Comparison of ENCODE assay signal across 8 mouse cellular contexts in genomic region chr17:59012421-59013090, GRCm38 (mm10). TPM values are rescaled to one million over a fixed set of nuclear protein-coding genes. Genes with fewer than 3 reads are reported as not detected.
A peak's percentile ranks its signal among the peaks of the same experiment; 100 is the strongest.
DNase-seq lines count a peak whose midpoint lies in the region; ATAC-seq and TF ChIP-seq lines count a peak whose summit lies in the region.

No protein-coding gene starts in this region.

- no peaks in the 10 kb centered on the region for H3K27me3 ChIP-seq in C2C12 (ENCODE audit: control insufficient read depth, insufficient read depth, insufficient read length)
- H3K27me3 ChIP-seq in embryonic facial prominence, embryonic 11.5 days (ENCODE audit: control insufficient read depth, insufficient read depth, low read length) = no peaks in the 10 kb centered on the region
- H3K27me3 ChIP-seq in hindbrain, embryonic 15.5 days = no peaks in the 10 kb centered on the region
- H3K27me3 ChIP-seq in liver, embryonic 16.5 days (ENCODE audit: control insufficient read depth, insufficient read depth, low read depth, low read length) = no peaks in the 10 kb centered on the region
- no peaks in the 10 kb centered on the region for H3K27me3 ChIP-seq in stomach, embryonic 16.5 days (ENCODE audit: control insufficient read depth, insufficient read depth, low read length)

- no peak for TF ChIP-seq CTCF in C2C12 (IDR thresholded peaks at IDR 0.05; ENCODE audit: control insufficient read depth, insufficient read depth, insufficient read length)

- no peaks in the 10 kb centered on the region for H3K36me3 ChIP-seq in C2C12 (ENCODE audit: control insufficient read depth, insufficient read depth)
- H3K36me3 ChIP-seq in embryonic facial prominence, embryonic 11.5 days (replicated peaks; ENCODE audit: control insufficient read depth, insufficient read depth, low read depth, low read length) = no peaks in the 10 kb centered on the region
- H3K36me3 ChIP-seq in hindbrain, embryonic 15.5 days = no peaks in the 10 kb centered on the region
- no peaks in the 10 kb centered on the region for H3K36me3 ChIP-seq in liver, embryonic 16.5 days (ENCODE audit: control insufficient read depth, insufficient read depth)
- no peaks in the 10 kb centered on the region for H3K36me3 ChIP-seq in stomach, embryonic 16.5 days (ENCODE audit: control insufficient read depth, insufficient read depth, low read length)

- WGBS in embryonic facial prominence, embryonic 11.5 days = 13% methylated on average over 15 of the region's 15 CpGs
- 8% methylated on average over 15 of the region's 15 CpGs for WGBS in hindbrain, embryonic 15.5 days
- 4% methylated on average over 15 of the region's 15 CpGs for WGBS in liver, embryonic 16.5 days (ENCODE audit: insufficient replicate concordance)
- WGBS in stomach, embryonic 16.5 days = 10% methylated on average over 15 of the region's 15 CpGs

- no peaks in the 10 kb centered on the region for H3K79me2 ChIP-seq in C2C12 (ENCODE audit: control insufficient read depth, insufficient read depth)

- peak overlapping the region; percentile 18 for H3K4me3 ChIP-seq in C2C12 (ENCODE audit: insufficient read depth, poor library complexity, severe bottlenecking)
- peak overlapping the region; percentile 67 for H3K4me3 ChIP-seq in embryonic facial prominence, embryonic 11.5 days (ENCODE audit: low read depth, low read length)
- peak overlapping the region; percentile 75 for H3K4me3 ChIP-seq in hindbrain, embryonic 15.5 days
- peak overlapping the region; percentile 82 for H3K4me3 ChIP-seq in liver, embryonic 16.5 days (ENCODE audit: low read depth, low read length)
- H3K4me3 ChIP-seq in stomach, embryonic 16.5 days (replicated peaks; ENCODE audit: low read length) = peak overlapping the region; percentile 79

- peak overlapping the region; percentile 72 for H3K9ac ChIP-seq in embryonic facial prominence, embryonic 11.5 days (replicated peaks; ENCODE audit: low read length)
- peak overlapping the region; percentile 67 for H3K9ac ChIP-seq in hindbrain, embryonic 15.5 days
- peak overlapping the region; percentile 76 for H3K9ac ChIP-seq in liver, embryonic 16.5 days (ENCODE audit: low read depth, low read length)
- H3K9ac ChIP-seq in stomach, embryonic 16.5 days (ENCODE audit: low read length) = peak overlapping the region; percentile 84

- no peaks in the 10 kb centered on the region for H3K79me3 ChIP-seq in C2C12 (ENCODE audit: low read depth)

- peak; percentile 69 for ATAC-seq in embryonic facial prominence, embryonic 11.5 days (replicated peaks; ENCODE audit: insufficient number of reproducible peaks, low FRiP score, low TSS enrichment, low read depth)
- ATAC-seq in hindbrain, embryonic 15.5 days (ENCODE audit: low FRiP score, low read depth) = peak; percentile 70
- peak; percentile 83 for ATAC-seq in liver, embryonic 16.5 days (ENCODE audit: low read depth)
- ATAC-seq in stomach, embryonic 16.5 days (ENCODE audit: insufficient read depth, low FRiP score) = peak; percentile 73; the same call in 1 of the 2 replicates

- H3K4me2 ChIP-seq in embryonic facial prominence, embryonic 11.5 days (ENCODE audit: low read depth, low read length) = peak overlapping the region; percentile 60
- H3K4me2 ChIP-seq in hindbrain, embryonic 15.5 days = peak overlapping the region; percentile 71
- peak overlapping the region; percentile 80 for H3K4me2 ChIP-seq in liver, embryonic 16.5 days (ENCODE audit: low read depth, low read length)
- peak overlapping the region; percentile 86 for H3K4me2 ChIP-seq in stomach, embryonic 16.5 days (ENCODE audit: low read depth, low read length)

- no peak overlapping the region for H3K27ac ChIP-seq in embryonic facial prominence, embryonic 11.5 days (replicated peaks; ENCODE audit: low read depth, low read length)
- H3K27ac ChIP-seq in hindbrain, embryonic 15.5 days (replicated peaks) = peak overlapping the region; percentile 69; the same call in 1 of the 2 replicates
- H3K27ac ChIP-seq in liver, embryonic 16.5 days (ENCODE audit: low read length) = peak overlapping the region; percentile 67
- no peak overlapping the region for H3K27ac ChIP-seq in stomach, embryonic 16.5 days (ENCODE audit: low read length)

- H3K4me1 ChIP-seq in embryonic facial prominence, embryonic 11.5 days (ENCODE audit: control insufficient read depth, insufficient read depth, low read length) = no peaks in the 10 kb centered on the region
- H3K4me1 ChIP-seq in hindbrain, embryonic 15.5 days (replicated peaks) = 0 out of 2 replicates have a peak, but pooled peaks cover 3% of the 10 kb centered on the region
- peaks cover 5% of the 10 kb centered on the region for H3K4me1 ChIP-seq in liver, embryonic 16.5 days (ENCODE audit: control insufficient read depth, low read depth, low read length)
- peaks cover 6% of the 10 kb centered on the region; the same call in 1 of the 2 replicates for H3K4me1 ChIP-seq in stomach, embryonic 16.5 days (ENCODE audit: control insufficient read depth, insufficient read depth, low read length)

- peak; percentile 10 for DNase-seq in cerebellum, adult 9-10 months
- no peak for DNase-seq in cerebellum, adult 8-10 months
- peak; percentile 39 for DNase-seq in embryonic facial prominence, embryonic 11.5 days (ENCODE audit: low spot score)
- no peak for DNase-seq in right cerebral cortex, adult 2 months (ENCODE audit: low spot score in 2 of 2)

- H3ac ChIP-seq in C2C12 (ENCODE audit: control insufficient read depth, insufficient read length, low read depth) = peak overlapping the region; percentile 73

- H3K9me3 ChIP-seq in embryonic facial prominence, embryonic 11.5 days (replicated peaks; ENCODE audit: control insufficient read depth, low read length) = no peaks in the 10 kb centered on the region
- H3K9me3 ChIP-seq in hindbrain, embryonic 15.5 days = no peaks in the 10 kb centered on the region
- H3K9me3 ChIP-seq in liver, embryonic 16.5 days (replicated peaks; ENCODE audit: control insufficient read depth, low read length) = no peaks in the 10 kb centered on the region
- no peaks in the 10 kb centered on the region for H3K9me3 ChIP-seq in stomach, embryonic 16.5 days (replicated peaks; ENCODE audit: control insufficient read depth, low read length)

TF ChIP-seq in C2C12, 6 proteins besides CTCF, POLR2A, EP300 and RAD21:
- TF ChIP-seq USF1 (IDR thresholded peaks at IDR 0.05; ENCODE audit: low read depth) = no peak
- TF ChIP-seq FOSL1 (IDR thresholded peaks at IDR 0.05; ENCODE audit: insufficient read depth, low read length, poor library complexity, severe bottlenecking) = no peak
- no peak for TF ChIP-seq MYOD1 (IDR thresholded peaks at IDR 0.05; ENCODE audit: control insufficient read depth, insufficient read length, low read depth)
- no peak for TF ChIP-seq MYOG (IDR thresholded peaks at IDR 0.05; ENCODE audit: control insufficient read depth, extremely low read depth, insufficient read length)
- no peak for TF ChIP-seq MAX (IDR thresholded peaks at IDR 0.05)
- TF ChIP-seq CEBPB (IDR thresholded peaks at IDR 0.05; ENCODE audit: low read depth) = no peak
TF ChIP-seq in C2C12: peak in this region for 0.

RNA-seq across cellular contexts. Expression of gene Nudt12, which starts 0.6 kb away (rescaled TPM):
- polyA plus RNA-seq in C2C12 (2012; fragmentation: generic; extraction: Trizol) = 0.32 TPM
- 6.1 and 6.4 TPM in 2 replicates for polyA plus RNA-seq in embryonic facial prominence, embryonic 11.5 days (2014; fragmentation: Nextera tagmentation; extraction: Ambion mirVana)
- polyA plus RNA-seq in hindbrain, embryonic 15.5 days (2015; fragmentation: Nextera tagmentation; extraction: Ambion mirVana) = 4.1 and 5.7 TPM in 2 replicates
- polyA plus RNA-seq in liver, embryonic 16.5 days (2015; fragmentation: Nextera tagmentation; extraction: Ambion mirVana) = 3.4 and 4.8 TPM in 2 replicates
- polyA plus RNA-seq in stomach, embryonic 16.5 days (2015; fragmentation: Nextera tagmentation; extraction: Ambion mirVana) = 7.0 and 8.0 TPM in 2 replicates

RNA-seq across cellular contexts. Expression of gene Pdzph1, which starts 21.4 kb away (rescaled TPM):
- polyA plus RNA-seq in C2C12 (2012; fragmentation: generic; extraction: Trizol) = not detected
- polyA plus RNA-seq in embryonic facial prominence, embryonic 11.5 days (2014; fragmentation: Nextera tagmentation; extraction: Ambion mirVana) = 1.5 and 2.9 TPM in 2 replicates
- polyA plus RNA-seq in hindbrain, embryonic 15.5 days (2015; fragmentation: Nextera tagmentation; extraction: Ambion mirVana) = 2.3 and 3.1 TPM in 2 replicates
- polyA plus RNA-seq in liver, embryonic 16.5 days (2015; fragmentation: Nextera tagmentation; extraction: Ambion mirVana) = 0.09 and 0.17 TPM in 2 replicates
- not detected in 2 replicates for polyA plus RNA-seq in stomach, embryonic 16.5 days (2015; fragmentation: Nextera tagmentation; extraction: Ambion mirVana)

Comparison
In these comparisons a context has a peak if more than half of its experiments do, and no peak if none do; other contexts are left out.
1. DNase-seq: peak in cerebellum, adult 9-10 months (single experiment) and embryonic facial prominence, embryonic 11.5 days (single experiment); none in cerebellum, adult 8-10 months (single experiment) and right cerebral cortex, adult 2 months (0 of 2).
2. H3K4me3 ChIP-seq: peak in every context shown above with its lines; median percentile 82 in liver, embryonic 16.5 days; 79 in stomach, embryonic 16.5 days; 75 in hindbrain, embryonic 15.5 days; 67 in embryonic facial prominence, embryonic 11.5 days; 18 in C2C12.
3. H3K27ac ChIP-seq: peak in hindbrain, embryonic 15.5 days (single experiment) and liver, embryonic 16.5 days (single experiment); none in embryonic facial prominence, embryonic 11.5 days (single experiment) and stomach, embryonic 16.5 days (single experiment).
4. Peak in every context shown above with its lines, with median percentiles within 50 percentile points of each other: ATAC-seq, H3K4me2 ChIP-seq and H3K9ac ChIP-seq.